Mouse (Mus musculus) cerebellum, postnatal 4 days (tissue): ENCODE data around the gene Bloc1s1.

ENCODE experiments used
- DNase-seq, 2 experiments: peaks; one replicate each; pipeline ENCODE4 v3.0.0; 2022; ENCODE audit warnings: low spot score in 2 of 2, mixed read lengths in 1 of 2

The Bloc1s1 gene

DNA sequence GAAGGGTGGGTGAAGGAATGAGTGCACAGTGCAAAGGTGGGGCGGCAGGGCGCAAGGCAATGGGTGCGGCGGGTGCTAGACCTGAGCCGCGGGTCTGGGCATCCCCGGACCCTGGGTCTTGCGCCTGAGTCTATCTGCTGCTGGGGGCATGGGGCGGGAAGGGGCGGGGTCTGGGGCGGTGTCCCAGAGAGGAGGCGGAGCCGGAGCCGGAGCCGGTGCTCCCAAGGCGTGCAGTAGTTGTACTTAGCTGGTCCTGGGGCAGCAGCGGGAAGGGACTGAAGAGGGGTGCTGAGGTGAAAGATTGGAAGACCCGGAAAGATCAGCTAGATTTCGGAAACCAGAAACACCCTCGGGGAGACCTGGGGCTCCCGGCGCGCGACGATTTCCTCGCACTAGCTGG is 9.7 kb upstream of the Bloc1s1 start, which contains the start of gene Itga7:
Gene Itga7 (plus strand): TSS at position 245 of the 400 bp plus-strand sequence.
- DNase-seq, result peak in 1 of 2 experiments; percentile 46

DNA sequence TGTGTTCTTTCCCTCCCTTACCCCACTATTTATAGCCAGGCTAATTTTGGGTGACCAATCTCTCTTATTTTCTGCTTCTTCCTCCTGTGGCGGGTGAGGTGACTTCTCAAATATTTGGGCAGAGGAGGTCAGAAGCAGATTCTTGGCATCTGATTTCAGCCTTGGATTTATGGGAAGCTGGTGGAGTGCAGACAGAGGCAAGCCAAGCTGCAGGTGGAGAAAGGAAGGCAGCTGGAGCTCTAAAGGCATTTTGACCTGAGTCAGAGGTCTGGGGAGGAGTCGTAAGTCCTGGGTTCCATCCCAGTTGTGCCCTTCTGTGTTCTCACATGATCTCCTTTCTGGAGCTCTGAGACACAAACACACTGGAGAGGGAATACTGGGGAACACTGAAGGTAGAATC is 7.6 kb upstream of the Bloc1s1 start:
- DNase-seq, result no peak

DNA sequence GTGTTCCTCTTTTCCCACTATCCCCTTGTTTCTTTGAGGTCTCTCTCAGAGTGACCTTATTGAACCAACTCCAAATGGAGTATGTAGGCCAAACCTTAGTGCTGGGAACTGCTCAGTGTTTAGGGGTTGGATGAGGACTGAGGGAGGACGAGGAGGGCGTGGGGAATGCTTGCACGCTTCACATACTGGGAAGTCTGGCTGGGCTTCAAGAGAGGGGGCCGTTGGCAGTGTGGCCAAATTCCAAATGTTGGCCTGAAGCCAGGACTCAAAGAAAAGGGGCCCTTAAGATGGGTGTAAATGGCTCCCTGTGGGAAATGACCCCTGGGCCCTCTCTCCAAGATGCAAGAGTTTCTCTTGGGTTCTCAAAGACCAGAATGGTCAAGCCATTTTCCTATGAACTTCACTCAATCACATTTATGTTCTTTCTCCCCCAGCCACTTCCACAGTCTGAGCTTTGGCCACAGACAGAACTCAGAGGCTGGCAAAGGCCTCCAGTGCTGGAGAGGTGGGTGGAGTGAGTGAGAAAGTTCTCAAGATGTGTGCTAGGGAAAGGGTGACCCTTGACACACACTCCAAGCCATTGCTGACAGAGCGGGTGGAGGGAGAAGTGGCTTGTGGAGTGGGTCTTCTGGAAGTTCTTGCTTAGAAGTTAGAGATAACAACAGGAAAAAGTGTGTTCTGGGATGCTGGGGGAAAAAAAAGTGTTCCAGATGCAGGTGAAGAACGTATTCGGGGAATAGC is 6.0 kb upstream of the Bloc1s1 start:
- peak in 1 of 2 experiments; percentile 50 for DNase-seq

DNA sequence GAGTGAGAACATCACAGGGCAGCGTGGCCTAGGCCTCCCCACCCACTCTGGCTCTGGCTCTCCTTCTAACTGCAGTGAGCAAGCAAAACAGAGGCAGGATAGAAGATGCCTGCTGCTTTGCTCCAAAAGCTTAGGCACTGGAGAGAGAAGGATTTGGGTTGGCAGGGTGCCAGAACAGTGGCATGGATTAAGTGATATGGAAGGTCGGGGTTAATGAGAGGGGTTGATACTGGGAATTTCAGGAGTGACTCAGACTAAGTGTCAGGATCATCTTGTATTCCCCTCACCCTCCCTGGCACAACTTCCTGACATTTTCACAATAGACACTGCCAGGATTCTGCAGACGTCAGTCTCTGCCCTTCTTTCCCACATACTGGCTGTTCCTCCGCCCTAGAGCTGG is 4.5 kb upstream of the Bloc1s1 start:
- DNase-seq, result peak in 1 of 2 experiments; percentile 40

DNA sequence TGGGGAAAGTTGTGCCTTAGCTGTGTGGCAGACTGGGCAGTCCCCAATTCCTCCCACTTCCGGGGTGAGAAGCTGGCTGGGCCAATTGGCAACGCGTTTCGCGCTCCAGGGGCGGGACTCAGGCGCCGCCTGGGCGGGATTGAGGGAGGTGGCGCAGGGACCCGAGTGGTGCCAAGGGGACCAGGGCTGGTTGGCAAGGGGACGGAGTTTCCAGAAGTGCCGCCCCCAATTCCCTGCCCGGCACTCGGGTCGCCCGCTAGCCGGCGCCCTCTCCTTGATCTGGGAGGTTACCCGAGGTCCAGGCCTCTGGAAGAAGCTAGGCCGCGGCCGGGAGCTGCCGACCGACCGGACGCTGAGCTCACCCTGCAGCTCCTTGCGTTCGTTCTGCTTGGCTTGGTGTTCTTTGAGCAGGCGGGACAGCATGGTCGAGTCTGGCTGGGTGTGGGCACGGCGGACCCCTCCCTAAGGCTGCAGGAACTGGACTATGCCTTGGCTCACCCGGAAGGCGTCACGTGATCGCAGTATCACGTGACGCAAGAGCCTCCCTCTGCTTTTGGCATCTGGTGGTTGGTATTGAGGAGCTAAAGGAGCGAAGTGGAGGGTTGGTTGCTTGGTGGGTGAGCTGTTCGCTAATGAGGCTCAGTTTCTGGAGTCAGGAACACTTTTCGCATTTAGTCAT is 683 bp downstream of the Bloc1s1 start:
- DNase-seq, result peak; percentile 86 to 91

DNA sequence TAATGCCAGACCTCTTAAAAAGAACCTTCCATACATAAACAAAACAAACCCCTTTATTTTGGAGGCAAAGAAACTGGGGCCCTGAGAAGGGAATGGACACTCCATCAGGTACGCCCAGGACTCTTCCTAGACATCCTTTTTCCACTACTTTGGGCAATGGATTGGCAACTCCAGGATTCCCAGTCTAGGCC is 1.1 kb downstream of the Bloc1s1 start, which contains the start of gene Rdh5:
Gene Rdh5 (minus strand): TSS at position 67 of the 191 bp plus-strand sequence.
- no peak for DNase-seq

DNA sequence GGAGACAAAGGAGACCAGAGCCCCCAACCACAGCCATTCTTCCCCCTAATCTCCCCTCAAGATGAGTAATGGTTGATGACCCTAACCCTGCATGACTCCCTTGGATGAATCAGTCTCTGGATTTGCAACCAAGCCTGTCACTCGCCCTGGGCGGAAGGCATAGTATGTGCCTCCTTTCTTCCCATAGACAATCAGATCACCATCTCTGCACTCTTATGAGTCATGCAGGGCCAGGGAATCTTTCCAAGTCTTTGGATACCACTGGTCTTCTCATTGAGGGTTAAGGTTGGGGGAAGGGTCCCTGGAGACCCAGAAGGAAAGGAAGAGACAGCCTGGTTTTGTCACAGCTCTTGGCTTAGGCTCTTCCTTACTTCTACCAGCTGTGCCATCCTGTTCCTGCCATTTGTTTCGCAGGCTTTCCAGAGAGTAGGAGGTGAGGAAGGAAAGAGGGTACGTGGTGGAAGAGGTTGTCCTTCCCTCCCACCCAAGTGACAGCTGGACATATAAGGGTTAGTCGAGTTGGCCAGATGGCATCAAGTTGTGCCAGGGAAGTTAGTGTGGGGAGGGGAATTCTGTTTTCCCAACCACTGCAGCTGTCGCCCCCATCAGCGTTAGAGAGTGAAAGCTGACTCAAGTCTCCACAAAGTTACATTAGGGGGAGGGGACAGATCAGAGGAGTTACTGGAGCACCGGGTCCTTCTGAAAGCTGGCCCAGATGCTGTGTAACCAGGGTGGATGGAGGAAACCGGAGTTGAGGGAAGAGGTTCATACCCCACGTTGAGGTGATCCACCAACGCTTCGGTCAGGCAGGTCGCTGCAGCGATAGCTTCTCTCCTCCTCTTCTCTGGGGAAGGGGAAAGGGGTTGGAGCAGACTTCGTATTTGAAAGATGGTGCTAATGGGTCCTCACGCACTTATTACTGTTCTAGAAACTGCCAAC is 1.7 kb downstream of the Bloc1s1 start:
- peak in 1 of 2 experiments; percentile 36 for DNase-seq

DNA sequence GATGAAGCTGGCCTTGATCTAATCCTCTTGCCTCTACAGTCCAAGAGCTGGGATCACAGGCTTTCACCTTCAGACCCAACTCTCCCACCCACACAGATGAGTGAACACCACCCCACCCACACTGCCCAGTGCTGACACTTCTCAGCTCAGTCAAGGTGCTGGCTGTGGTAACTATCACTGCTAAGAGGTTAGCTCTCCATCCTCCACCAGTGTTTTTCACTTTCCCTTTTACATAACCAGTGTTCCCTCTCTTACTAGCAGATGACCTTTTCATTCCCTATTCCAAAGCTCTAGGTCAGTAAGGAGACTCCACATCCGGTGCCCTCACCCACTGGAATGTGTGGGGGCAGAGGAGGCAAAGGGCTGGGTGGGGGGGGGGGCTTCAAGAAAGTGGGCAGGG is 2.6 kb downstream of the Bloc1s1 start:
- DNase-seq, result no peak

DNA sequence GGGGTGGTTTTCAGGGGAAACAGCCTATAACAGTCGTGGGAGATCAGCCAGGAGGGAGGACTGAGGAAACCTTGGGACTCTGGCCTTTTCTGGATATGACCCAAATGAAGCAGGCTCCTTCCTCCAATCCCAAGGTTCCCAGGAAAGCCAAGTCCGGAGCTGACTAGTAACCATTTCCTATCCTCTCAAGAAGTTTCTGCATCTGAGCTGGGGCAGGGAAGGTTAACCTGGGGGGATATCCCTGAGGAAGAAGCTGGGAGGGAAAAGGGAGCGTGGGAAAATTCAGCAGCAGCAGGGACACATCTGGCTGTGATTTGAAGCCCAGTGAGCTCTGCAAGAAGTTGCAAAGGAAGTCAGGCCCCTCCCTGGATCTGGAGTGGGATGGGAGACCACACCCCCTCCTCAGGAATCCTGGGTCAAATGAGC is 3.1 kb downstream of the Bloc1s1 start:
- no peak for DNase-seq

DNA sequence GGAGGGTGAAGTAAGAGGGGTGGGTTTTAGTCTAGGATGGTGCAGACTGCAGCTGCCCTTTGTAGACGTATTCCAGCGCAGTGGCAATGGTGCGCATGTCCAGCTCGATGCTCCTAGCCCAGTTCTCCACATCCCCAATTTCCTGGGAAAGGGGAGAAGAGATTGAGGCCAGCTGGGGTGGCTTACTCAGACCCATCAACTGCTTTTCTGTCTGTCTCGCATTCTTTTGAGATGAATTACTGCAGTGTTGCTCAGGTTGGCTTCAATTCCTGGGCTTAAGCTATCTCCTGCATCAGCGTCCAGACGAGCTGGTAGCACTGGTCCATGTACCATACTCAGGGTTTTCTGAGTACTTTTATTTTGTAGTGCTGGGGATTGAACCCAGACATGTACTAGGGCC is 3.9 kb downstream of the Bloc1s1 start:
- no peak for DNase-seq

DNA sequence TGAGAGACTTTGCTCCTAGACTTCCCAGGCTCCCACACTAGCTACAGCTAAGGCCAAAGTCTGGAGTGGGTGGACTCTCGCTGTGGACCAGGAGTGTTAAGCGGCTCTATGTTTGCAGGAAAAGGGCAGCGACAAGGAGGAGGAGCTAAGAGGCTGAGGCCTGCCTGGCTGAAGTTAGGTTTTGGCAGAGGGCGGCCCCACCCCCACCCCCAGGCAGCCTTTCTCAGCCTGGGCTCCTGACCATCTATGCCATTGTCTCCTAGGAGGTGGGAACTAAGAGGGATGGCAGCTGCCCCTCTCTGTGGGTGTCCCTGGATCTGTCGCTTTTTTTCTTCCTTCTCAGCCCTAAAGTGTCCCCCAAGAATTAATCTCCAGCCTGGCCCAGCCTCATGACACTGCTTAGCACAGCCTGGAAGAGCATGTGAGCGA is 4.6 kb downstream of the Bloc1s1 start:
- peak in 1 of 2 experiments; percentile 72 for DNase-seq

DNA sequence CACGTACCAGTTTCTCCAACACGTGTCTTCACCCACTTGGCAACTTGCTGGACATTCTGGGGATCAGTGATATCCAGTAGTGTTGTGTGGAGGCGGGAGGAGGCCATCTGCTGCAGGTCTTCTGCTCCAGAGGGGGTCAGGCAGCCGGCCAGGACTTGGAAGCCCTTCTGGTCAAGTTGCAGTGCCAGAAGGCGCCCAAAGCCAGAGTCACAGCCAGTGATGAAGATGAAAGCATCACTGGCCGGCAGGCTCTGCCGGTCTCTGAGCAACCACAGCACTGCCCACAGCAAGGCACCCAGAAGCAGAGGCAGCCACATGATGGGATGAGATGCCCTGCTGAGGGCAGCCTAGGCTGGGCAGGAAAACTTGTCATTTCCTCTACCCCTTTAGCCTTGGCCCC is 5.6 kb downstream of the Bloc1s1 start:
- DNase-seq, result peak; percentile 70 to 97

DNA sequence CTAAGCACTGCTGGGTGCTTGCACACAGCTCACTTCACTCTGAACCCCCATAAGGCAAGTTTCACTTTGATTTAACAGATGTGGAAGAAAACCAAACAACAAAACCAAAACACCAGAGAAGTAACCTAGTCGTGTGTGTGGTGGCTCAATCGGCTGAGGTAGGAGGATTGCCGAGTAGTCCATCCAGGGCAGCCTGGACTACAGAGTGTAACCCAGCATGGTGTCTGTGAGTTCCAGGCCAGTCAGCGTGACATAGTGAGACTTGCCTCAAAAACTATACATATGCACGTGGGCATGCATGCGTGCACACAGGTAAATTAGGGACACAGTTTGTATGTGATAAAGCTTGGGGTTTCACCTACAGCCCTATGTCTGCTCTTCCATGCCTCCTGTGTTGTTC is 6.4 kb downstream of the Bloc1s1 start:
- DNase-seq, result no peak

DNA sequence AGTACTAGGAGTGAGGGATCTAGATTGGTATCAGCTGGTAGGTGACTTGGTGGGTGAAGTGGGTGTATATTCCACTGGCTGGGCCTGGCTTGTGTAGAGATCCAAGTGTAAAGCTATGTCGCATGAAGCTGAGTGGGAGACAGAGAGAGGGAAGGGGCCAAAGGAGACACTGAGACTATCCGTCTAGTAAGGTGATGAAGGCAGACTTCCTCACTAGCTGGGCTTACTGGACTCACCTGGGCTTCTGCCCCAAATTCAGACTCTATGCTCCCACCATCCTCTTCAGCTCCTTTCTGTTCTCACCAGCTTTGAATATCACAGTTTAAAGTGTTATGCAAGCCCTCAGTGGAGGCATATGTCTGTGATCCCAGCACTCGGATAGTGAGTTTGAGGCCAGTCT is 7.2 kb downstream of the Bloc1s1 start:
- no peak for DNase-seq

DNA sequence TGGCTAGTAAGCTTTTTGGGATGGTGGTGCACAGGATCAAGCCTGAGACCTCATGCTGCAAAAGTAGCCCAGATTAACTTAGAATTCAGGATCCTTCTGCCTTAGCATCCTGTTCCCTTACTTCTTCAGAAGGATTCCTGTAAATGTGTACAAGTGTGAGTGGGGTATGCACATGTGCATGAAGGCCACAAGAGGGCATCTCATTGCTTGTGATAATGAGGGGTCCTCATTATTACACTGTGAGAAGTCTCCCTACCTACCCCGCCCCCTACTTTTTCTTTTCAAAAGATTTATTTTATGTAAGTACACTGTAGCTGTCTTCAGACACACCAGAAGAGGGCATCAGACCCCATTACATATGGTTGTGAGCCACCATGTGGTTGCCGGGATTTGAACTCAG is 8.3 kb downstream of the Bloc1s1 start:
- DNase-seq, result no peak

DNA sequence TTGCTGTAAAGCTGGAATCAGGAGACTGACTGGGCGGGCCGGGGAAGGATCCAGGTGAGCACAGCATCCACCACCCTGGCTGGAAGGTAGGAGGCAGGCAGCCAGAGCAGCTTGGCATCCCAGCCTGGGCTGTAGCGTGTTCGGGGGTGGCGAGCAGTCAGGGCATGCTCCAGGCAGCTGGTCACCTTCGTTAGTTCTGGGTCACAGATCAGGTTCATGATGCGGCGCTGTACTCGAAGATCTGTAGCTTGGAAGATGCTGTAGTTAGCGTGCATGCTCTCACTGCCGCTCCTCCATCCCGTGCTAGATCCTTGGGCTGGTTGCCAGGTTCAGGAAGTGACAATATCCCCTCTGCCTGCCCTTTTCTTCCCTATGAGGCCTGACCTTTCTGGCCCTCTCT is 10.1 kb downstream of the Bloc1s1 start:
- DNase-seq, result no peak

DNA sequence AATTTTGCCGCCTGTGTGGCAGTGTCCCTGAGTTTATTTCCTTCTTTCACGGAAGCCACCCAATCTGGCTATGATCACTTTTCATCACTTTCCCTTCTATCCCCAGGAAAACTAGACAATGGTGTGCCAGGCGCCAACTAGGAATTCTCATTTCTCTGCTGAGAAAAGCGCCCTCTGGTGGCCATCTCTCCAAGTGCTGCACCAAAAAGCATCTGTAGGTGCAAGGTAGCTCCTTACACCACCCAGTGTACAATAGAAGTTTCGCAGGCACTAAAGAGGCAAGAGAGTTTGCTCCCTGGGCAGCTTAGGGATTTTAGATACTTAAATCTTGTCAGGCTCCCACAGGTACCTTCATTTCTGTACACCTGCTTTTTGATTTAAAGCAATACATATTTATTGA is 10.6 kb downstream of the Bloc1s1 start:
- peak; percentile 85 to 96 for DNase-seq

DNA sequence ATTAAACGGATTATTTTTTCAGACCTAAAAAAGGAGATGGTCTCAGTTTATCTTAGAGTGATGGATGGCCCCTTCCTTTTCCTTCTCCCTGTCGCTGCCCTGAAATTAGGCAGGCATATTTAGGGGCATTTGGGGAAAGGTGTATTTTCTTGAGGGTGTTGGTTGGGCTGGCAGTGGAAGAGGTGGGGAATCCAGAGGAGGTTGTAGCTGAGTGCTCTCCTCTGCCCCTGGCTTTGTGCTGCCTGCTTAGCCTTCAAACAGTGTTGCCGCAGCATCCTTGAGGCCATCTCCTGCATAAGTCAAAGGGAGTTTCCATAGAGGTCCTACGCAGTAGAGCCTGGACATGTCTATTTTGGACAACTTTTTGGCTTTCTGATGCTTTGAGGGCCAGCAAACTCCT is 11.0 kb downstream of the Bloc1s1 start:
- DNase-seq, result no peak

DNA sequence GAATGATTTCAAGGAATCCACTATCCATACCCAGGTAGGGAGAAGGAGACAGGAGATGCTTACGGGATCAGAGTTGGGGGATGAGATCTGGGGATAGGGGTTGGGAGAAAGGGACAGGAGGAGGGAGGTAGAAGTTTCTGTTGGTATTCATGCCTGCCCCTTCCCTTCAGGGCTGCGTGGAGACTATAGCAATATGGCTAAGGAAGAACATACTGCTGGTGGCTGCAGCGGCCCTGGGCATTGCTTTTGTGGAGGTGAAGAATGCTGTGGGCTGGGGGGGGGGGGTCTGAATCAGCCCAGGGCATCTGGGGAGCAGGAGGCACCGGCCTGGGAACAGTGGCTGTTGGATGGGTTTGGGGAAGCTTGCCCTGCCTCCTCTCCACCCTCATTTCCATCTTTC is 11.6 kb downstream of the Bloc1s1 start:
- DNase-seq, result no peak

DNA sequence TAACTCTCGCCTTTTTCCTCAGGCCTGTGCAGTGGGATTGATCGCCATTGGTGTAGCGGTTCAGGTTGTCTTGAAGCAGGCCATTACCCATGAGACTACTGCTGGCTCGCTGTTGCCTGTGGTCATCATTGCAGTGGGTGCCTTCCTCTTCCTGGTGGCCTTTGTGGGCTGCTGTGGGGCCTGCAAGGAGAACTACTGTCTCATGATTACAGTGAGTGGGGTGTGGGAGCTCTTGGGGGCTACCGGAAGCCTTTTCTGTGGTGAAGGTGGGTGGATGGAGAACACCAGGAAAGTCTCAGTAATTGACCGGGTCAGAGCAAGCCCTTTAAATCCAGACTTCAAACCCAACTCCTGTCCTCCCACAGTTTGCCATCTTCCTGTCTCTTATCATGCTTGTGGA is 12.4 kb downstream of the Bloc1s1 start:
- DNase-seq, result no peak

DNA sequence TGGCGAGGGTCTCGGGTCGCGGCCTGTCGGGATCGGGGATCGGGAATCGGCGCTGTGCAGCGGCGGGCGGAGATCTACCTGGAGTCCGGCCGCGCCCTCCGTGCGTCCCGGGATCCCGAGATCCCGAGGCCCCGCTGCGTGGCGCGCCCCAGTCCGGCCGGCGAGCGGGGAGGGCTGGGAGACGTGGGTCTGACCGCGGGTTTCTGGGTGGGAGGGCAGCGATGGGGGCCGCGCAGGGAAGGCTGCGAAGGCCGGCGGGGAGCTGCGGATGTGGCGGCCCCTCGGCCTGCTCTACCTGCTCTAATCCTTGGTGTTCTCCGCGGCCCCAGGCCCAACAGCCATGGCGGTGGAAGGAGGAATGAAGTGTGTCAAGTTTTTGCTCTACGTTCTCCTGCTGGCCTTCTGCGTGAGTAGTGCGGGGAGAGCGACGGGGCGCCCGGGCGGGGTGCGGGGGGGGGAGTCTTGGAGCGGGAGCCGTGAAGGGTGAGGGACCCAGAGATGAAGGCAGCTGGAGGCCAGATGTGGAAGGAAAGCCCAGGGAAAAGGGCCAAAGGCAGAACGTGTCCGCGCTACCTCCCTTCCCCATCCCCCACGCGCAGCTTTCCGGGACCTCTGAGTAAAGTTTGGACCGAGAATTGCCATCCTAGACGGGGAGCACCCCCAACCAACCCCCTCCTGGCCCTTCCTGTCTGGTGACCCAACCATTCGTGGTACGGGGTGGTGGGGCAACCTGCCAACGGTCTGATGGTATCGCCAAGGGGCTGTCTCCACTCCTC is 13.6 kb downstream of the Bloc1s1 start:
- DNase-seq, result peak; percentile 49 to 74

DNA sequence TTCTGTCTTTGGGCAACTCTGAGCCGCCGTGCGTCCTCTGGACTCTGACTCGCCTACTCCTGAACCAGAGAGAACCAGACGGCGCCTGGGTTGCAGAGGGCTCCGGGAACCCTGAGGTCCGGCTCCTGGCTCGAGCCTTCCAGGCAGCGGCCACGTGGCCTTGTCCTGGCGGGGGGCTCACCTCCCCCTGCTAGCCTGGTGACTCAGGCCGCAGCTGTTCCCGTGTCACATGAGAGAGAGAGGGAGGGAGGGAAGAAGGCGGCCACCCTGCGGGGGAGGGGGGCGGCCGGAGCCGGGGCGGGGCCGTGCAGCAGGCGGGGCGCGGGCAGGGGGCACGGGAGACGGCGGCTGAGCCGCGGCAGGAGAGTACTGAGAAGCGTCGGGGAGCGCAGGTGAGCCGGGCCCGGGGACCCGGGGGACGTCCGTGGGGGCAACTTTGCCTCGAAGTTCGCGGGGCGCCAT is 14.2 kb downstream of the Bloc1s1 start:
- DNase-seq, result peak; percentile 61 to 77
